Comparison of ENCODE assay signal across 16 mouse cellular contexts in the genomic region with DNA sequence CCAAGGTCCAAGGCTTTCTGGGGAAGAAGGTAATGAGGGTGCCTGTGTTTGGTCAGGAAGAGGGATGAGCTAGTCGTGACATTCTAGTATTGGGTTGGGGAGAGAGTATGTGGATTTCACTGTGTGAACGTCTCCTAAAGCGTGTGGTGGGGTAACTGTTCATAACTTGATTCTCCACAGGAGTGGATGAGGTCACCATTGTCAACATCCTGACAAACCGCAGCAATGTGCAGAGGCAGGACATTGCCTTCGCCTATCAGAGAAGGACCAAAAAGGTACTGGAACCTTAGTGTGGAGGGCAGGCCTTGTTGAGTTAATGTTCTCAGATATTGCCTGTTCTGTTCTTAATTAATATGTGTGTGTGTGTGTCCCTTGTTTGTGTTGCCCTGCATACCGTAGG.
"Had no signal": no experiment of that assay in that cellular context is flagged by ENCODE, and none has a peak within 500 bp of the region (broad histone marks: within the 10 kb centered on the region; RNA-seq: fewer than 3 reads in every experiment).

No protein-coding gene starts in this region.

- H3K4me3 ChIP-seq: layer of hippocampus, adult 2 months; liver, embryonic 13.5 days; midbrain, embryonic 12.5 days; midbrain, embryonic 15.5 days; neural tube, embryonic 13.5 days had no signal

- H3K27me3 ChIP-seq: liver, embryonic 13.5 days; midbrain, embryonic 12.5 days; midbrain, embryonic 15.5 days; neural tube, embryonic 13.5 days had no signal

- H3K27ac ChIP-seq: layer of hippocampus, adult 2 months; liver, embryonic 13.5 days; macrophage; midbrain, embryonic 12.5 days; midbrain, embryonic 15.5 days; neural tube, embryonic 13.5 days had no signal

- ATAC-seq: midbrain, embryonic 15.5 days had no signal

- H3K9ac ChIP-seq: liver, embryonic 13.5 days; midbrain, embryonic 12.5 days; midbrain, embryonic 15.5 days; neural tube, embryonic 13.5 days had no signal

- H3K4me2 ChIP-seq: liver, embryonic 13.5 days; midbrain, embryonic 12.5 days; midbrain, embryonic 15.5 days; neural tube, embryonic 13.5 days had no signal

- H3K36me3 ChIP-seq: liver, embryonic 13.5 days; midbrain, embryonic 12.5 days; midbrain, embryonic 15.5 days; neural tube, embryonic 13.5 days had no signal

- DNase-seq: kidney, adult 8-10 months; kidney, postnatal 14 days; kidney, postnatal 4 days; layer of hippocampus, adult 9-11 months; liver, embryonic 13.5 days; lung, adult 2 months; retina, postnatal 1 day; right cerebral cortex, postnatal 25 days; thymus, adult 18-20 months; thymus, postnatal 14 days; thymus, postnatal 4 days had no signal

- H3K9me3 ChIP-seq: liver, embryonic 13.5 days; midbrain, embryonic 12.5 days; midbrain, embryonic 15.5 days; neural tube, embryonic 13.5 days had no signal
